Mouse (Mus musculus): ENCODE data around the gene 4921524J17Rik.

GRCm38 (mm10) chr8:85466056-85466455, 33.4 kb upstream of the 4921524J17Rik start:
- TF ChIP-seq CTCF (IDR thresholded peaks at IDR 0.05; ENCODE audit: extremely low read depth, insufficient read depth, low read length) (no peak), POLR2A (IDR thresholded peaks at IDR 0.05; ENCODE audit: extremely low read depth, insufficient read depth, low read length) (no peak)

All from cortical plate, adult 2 months (tissue).